Mouse (Mus musculus): ENCODE data around the gene Slc6a21.
"Not testable (repeated sequence)": the region's sequence is repeated elsewhere in the genome, so short reads cannot be mapped to it uniquely, and the experiment has no call there.

Slc6a21 gene

DNA sequence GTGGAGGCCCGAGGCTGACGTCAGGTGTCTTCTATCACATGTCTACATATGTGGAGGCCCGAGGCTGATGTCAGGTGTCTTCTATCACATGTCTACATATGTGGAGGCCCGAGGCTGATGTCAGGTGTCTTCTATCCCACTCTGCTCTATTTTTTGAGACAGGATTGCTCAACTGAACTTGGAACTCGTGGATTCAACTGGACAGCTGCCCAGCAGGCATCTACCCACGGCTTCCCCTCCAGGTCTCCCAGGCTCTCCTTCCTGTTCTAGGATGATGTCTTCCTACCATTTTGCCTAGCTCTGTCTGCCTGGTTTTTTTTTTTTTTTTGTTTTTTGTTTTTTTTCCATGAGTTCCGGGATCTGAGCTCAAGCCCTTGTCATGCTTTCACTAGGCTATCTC lies 21.5 kb upstream of the Slc6a21 start:
- DNase-seq (ENCODE audit: low read depth, low spot score): not testable (repeated sequence)

GRCm38 (mm10) chr7:45257063-45257840 lies 20.1 kb upstream of the Slc6a21 start:
- DNase-seq (ENCODE audit: low read depth, low spot score): no peak

DNA sequence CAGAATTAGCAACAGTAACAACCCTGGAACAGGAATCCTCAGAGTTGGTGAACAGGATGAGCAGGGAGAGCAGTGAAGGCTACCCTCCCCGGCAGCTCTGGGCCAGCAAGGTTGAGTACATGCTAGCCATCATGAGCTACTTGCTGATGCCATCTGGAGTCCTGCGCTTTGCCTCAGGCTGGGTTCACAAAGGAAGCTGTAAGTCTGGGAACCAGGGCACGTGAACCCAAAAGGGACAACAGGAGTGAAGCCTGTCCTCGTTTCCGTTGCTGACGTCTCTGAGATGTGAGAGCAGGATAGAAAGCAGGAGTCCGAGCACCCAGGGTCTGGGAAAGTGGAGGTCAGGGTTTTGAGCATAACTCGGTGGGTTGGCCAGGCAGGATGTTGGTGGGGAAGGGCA lies 18.0 kb upstream of the Slc6a21 start:
- DNase-seq (ENCODE audit: low read depth, low spot score): no peak

DNA sequence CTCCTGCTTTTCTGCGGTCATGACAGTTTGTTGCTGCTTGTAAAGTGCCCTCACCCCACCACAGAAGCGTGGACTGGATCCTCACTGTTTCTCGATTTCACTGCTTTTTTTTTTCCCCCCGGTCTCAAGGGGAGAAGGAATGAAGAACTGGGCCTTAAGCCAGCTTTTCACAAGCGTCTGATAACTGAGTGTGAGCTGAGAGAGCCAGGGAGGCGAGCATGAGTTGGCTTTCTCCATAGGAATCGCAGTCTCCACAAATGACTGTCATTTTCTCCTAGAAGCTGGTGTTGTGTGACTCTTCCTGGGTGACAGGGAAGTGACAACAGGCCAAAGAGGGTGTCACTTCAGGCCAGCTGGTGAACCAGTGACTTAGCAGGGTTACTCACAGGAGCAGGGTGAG lies 15.0 kb upstream of the Slc6a21 start:
- DNase-seq (ENCODE audit: low read depth, low spot score): no peak

- DNase-seq (ENCODE audit: low read depth, low spot score): no peak
Observed at GRCm38 (mm10) chr7:45263006-45263607, 14.2 kb upstream of the Slc6a21 start.

GRCm38 (mm10) chr7:45264348-45264747 lies 13.0 kb upstream of the Slc6a21 start:
- no peak for DNase-seq (ENCODE audit: low read depth, low spot score)

DNA sequence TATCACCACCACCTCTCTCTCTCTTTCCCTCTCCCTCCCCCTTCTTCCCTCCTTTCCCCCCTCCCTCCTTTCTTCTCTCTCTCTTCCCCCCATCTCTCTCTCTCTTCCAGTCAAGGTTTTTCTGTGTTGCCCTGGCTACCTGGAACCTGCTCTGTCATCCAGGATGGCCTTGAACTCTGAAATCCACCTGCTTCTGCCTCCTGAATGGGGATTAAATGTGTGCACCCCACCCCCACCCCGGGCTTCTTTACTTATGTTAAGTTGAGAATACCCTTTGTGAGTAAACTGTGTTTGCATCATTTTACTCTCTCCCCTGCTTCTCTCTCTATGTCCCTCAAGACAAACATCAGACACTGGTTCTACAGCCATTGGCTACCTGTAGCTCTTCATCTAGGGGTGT lies 11.8 kb upstream of the Slc6a21 start:
- no peak for DNase-seq (ENCODE audit: low read depth, low spot score)

DNA sequence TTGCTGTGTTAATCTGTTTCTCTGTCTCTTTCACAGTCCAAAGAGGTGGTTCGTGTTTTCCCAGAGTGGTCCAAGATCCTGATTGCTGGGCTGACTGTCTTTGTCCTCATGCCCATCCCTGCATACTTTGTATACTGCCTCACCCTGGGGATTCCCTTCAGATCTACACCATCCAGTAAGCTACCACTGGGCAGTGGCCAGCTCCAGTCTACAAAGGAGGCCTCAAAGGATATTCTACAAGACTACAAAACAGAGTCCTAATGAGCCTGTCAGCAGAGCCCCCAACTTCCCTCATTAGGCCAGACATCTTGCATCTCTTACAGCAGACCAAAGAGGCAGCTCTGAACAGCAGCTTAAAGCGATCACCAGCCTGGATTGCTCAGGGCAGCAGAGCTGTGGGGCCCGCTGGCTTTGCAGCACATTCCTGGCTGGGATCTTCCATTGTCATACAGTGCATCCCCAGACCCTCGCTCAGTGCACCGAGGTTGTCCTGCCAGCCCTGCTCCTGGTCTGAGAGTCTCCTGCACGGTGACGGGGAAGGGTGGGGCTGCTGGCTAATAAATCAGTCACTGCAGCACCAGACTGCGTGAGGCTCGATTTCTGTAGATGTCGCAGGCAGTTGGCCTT lies 4.4 kb upstream of the Slc6a21 start:
- peak; percentile 6 for DNase-seq (ENCODE audit: low read depth, low spot score)

DNA sequence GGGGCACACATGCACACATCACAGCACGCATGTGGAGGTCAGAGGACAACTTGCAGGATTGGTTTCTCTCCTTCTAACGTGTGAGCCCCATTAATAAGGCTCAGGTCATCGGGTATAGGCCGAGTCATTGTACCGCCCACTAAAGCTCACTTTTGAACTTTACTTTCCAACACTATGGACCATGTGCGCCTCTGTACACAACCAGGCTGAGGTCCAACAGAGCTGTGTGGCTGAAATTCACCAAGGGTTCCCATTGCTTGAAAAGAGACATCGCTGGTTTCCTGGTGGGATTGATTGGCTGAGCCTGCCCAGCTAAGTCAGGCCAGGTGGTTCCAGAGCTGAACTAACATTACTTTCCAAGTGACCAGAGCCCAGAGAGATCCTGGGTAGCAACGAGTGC lies 3.6 kb upstream of the Slc6a21 start:
- no peak for DNase-seq (ENCODE audit: low read depth, low spot score)

DNA sequence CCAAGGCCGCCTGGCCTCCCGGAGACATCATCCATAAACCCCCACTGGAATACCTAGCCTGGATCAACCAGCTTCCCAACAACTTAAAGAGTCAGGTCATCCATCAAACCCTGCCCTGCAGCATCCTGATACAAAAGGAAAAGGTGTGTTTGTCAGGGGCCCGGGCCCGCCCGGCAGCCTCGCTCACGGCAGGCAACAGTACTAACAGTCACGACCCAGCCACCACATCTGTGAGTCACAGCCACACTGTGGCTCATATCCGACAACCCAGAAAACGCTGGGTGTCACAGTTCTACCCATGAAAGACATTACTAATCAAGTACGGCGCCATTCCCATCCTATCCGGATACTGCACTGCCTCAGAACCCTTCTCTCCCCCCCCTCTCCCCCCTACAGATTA lies 9.2 kb downstream of the Slc6a21 start:
- no peak for DNase-seq (ENCODE audit: low read depth, low spot score)

GRCm38 (mm10) chr7:45296626-45297025 lies 19.3 kb downstream of the Slc6a21 start:
- no peak for DNase-seq (ENCODE audit: low read depth, low spot score)

DNA sequence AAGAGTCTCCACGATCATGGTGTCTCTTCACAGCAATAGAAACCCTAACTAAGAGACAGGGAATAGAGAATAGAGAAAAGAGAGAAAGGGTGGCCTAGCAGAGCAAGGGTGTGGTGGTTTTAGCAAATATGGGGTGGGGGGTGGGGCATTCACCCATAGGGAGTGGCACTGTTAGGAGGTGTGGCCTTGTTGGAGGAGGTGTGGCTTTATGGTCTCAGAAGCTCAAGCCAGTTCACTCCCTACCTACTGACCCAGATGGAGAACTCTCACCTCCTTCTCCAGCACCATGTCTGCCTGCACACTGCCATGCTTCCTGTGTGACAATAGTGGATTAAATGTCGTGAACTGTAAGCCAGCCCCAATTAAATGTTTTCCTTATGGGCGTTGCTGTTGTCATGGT lies 20.2 kb downstream of the Slc6a21 start:
- no peak for DNase-seq (ENCODE audit: low read depth, low spot score)

- DNase-seq (ENCODE audit: low read depth, low spot score): peak; percentile 71
Observed at GRCm38 (mm10) chr7:45299752-45300151, 22.4 kb downstream of the Slc6a21 start.

DNA sequence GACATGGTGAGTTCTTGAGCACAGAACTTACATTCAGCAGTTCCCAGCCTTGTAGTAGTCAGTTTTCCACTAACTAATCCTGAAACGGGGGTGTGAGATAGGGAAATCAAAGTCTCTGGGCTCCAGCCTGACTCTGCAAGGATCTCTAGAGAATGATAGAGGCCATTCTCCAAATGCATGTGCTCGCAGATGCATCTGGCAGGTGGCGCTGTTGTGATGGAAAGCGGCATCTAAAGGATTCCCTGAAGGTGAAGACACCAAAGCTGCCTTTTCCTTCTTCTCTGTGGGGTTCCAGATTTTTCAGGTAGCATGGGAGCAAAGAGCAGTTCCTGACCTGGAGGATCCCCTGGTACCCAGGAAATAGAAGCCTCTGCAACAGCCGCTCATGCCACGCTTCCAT lies 23.0 kb downstream of the Slc6a21 start:
- peak; percentile 52 for DNase-seq (ENCODE audit: low read depth, low spot score)

GRCm38 (mm10) chr7:45302626-45303025 lies 25.3 kb downstream of the Slc6a21 start:
- no peak for DNase-seq (ENCODE audit: low read depth, low spot score)

DNA sequence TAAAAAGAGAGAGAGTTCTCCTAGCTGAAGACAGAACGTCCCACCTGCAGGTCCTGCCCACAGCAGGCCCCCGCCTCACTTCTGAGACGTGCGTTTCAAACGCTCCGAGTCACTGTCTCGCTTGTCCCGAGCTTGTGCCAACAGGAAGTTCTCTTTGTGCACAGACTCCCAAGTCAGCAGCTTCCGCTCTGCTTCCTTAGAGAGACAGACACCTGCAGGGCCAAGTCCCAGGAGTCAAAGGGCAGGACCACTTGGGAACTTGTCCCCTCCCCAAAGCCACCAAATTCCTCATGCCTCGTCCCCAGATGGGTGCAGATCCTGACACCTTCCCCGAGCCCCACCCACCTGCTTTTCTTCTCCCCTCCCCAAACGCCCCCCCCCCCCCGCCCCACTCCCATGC lies 27.6 kb downstream of the Slc6a21 start:
- no peak for DNase-seq (ENCODE audit: low read depth, low spot score)

DNA sequence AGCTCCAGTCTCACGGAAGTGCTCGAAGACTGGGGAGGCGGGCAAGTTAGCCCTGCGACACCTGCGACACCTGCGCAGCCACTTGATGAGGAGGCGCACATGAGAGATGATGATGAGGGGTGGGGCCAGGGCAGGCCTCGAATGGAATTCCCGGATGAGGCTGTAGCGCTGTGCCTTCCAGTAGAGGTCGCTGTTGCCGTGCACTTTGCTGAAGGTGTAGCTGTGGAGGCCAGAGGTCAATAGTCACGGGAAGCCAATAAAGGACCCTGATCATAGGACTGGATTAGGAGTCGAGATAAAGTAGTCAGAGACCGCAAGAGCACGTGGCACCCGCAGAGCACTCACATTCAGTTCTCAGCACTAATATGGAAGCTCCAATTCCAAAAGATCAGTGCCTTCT lies 28.0 kb downstream of the Slc6a21 start:
- peak; percentile 78 for DNase-seq (ENCODE audit: low read depth, low spot score)

- DNase-seq (ENCODE audit: low read depth, low spot score): no peak
Observed at GRCm38 (mm10) chr7:45308551-45309240, 31.4 kb downstream of the Slc6a21 start.

GRCm38 (mm10) chr7:45309455-45309854 lies 32.1 kb downstream of the Slc6a21 start:
- peak; percentile 73 for DNase-seq (ENCODE audit: low read depth, low spot score)

- DNase-seq (ENCODE audit: low read depth, low spot score): no peak
Observed at GRCm38 (mm10) chr7:45312023-45312422, 34.7 kb downstream of the Slc6a21 start.

DNA sequence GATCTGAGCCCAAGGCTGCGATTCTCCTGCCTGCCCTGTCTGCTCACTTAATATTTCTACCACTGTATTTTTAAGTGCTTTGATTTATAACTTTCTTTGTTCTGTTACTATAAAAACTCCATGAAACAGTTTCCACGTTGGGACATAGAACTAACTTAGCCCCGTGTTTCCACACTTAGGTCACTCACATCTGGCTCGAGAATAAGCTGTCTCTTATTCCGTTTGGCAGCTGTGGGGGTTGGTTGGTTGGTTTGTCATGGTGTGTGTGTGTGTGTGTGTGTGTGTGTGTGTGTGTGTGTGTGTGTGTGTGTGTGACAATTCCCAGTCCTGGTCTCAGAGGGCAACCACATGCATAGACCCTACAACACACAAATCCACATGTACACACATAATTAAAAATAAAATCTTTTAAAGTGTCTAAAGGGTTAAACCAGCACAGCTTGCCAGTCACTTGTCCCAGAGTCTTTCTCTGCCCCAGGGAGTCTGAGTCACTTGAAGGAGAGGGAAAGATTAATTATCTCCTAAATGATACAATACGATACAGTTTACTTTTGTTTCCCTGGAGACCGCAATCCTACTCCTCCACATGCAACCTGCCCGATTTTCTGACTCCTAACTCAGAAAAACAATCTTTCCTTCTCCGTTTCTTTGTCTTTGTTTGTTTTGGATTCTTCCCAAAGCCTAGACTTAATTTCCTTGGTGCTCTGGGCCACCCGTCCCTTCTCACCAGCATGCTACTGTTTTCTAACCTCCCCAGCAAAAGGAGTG lies 35.6 kb downstream of the Slc6a21 start:
- DNase-seq (ENCODE audit: low read depth, low spot score): peak; percentile 58

DNA sequence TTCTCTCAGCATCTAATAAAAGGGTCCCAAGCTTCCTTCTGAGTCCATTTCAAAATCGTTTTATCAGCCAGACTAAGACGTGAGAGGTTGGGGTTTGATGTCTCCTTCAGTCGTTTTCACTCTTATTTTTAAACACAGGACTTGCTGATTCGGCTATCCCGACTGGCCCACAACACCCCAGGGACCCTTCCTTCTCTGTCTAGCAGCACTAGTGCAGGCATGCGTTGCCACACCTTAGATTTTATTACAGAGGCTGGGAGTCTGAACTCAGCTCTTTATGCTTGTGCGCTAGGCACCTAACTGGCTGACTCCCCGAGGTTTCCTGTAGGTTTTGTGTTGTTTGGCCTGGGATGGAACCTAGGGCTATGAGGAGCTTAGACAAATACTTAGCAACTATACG lies 36.2 kb downstream of the Slc6a21 start:
- no peak for DNase-seq (ENCODE audit: low read depth, low spot score)

Data from mesoderm, embryonic 11.5 days (tissue).